Mouse (Mus musculus): Measurements from ENCODE around the gene Dgkg. TPM values are rescaled to one million over a fixed set of nuclear protein-coding genes. Genes with fewer than 3 reads are reported as not detected.

Gene Dgkg
- polyA plus RNA-seq, 1 experiment from 2014 or later: 0.47 TPM

DNA sequence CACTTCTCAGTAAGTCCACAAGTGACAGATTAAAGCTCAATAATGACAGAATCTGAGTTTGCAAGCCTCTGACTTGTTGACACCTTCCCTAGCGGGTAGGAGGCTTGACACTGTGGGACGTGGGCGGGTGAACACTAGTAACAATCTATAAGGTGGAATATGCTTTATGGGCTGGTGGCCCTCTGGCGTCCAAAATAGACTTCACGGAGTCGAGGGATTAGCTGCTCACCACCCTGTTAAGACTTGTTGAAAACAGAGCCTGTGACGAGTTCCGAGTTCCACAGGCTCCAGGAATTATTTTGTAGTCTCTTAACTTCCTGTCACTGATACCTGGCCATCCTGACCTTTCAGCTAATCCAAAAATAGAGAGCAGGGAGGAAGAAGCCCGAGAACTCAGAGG is 104.7 kb downstream of the Dgkg start:
- Histone ChIP-seq H3K4me1 (replicated peaks; ENCODE audit: control insufficient read depth, insufficient read depth, low read length) (no peaks in the 10 kb centered on the region), H3K4me3 (ENCODE audit: low read depth, low read length) (no peak overlapping the region), H3K27ac (ENCODE audit: low read depth, low read length) (no peak overlapping the region), H3K9me3 (ENCODE audit: control insufficient read depth, low read length) (no peaks in the 10 kb centered on the region), H3K9ac (ENCODE audit: low read length) (no peak overlapping the region), H3K36me3 (ENCODE audit: control insufficient read depth, insufficient read depth, low read length) (no peaks in the 10 kb centered on the region), H3K27me3 (ENCODE audit: control insufficient read depth, insufficient read depth, low read length) (peaks cover 6% of the 10 kb centered on the region; the same call in 1 of the 2 replicates), H3K4me2 (ENCODE audit: low read depth, low read length, severe bottlenecking) (no peak overlapping the region)
- no peak for DNase-seq (ENCODE audit: low spot score)
- no peak for ATAC-seq (replicated peaks; ENCODE audit: low FRiP score)
- WGBS: 71% methylated on average over 9 of the region's 9 CpGs

DNA sequence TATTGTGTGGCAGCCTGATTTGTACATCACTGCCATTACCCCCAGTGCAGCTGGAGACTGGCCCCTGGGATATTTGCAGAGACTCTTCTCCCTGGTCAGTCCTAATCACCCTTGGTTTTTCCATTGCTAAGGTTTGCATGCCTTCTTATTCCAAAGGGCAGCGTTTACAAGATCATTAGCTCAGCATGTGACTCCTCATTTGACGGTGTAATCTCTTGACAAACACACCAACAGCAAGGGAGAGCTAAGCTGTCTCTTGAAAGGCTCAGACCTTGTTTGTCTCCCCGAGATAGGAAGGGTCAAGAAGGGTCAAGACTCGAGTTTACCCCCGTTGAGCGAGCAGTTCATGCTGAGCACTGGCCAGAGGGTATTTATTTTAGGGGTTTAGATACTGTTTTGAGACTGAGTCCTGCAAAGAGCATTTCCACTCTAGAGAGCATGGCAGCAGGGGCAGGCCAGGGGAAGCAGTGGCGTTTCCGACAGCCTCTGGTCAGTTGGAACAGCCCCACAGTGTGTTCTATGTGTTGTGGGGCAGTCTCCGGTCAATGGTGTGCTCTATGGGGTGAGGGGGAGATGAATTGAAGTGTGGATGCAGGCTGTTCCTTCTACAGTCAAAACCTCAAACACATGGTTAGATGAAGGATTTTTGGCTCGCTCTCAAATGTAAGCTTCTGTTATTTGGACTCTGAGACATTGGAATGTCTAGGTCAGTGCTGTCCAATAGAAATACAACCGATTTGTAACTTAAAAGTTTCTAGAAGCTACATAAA is 105.6 kb downstream of the Dgkg start:
- H3K4me2 ChIP-seq (ENCODE audit: low read depth, low read length, severe bottlenecking): no peak overlapping the region
- no peaks in the 10 kb centered on the region for H3K9me3 ChIP-seq (ENCODE audit: control insufficient read depth, low read length)
- no peaks in the 10 kb centered on the region for H3K36me3 ChIP-seq (ENCODE audit: control insufficient read depth, insufficient read depth, low read length)
- H3K9ac ChIP-seq (ENCODE audit: low read length): no peak overlapping the region
- 19% methylated on average over 11 of the region's 11 CpGs for WGBS
- H3K4me3 ChIP-seq (ENCODE audit: low read depth, low read length): no peak overlapping the region
- no peaks in the 10 kb centered on the region for H3K4me1 ChIP-seq (replicated peaks; ENCODE audit: control insufficient read depth, insufficient read depth, low read length)
- ATAC-seq (replicated peaks; ENCODE audit: low FRiP score) (no peak), DNase-seq (ENCODE audit: low spot score) (no peak)
- no peak overlapping the region for H3K27ac ChIP-seq (ENCODE audit: low read depth, low read length)
- peaks cover 6% of the 10 kb centered on the region; the same call in 1 of the 2 replicates for H3K27me3 ChIP-seq (ENCODE audit: control insufficient read depth, insufficient read depth, low read length)

DNA sequence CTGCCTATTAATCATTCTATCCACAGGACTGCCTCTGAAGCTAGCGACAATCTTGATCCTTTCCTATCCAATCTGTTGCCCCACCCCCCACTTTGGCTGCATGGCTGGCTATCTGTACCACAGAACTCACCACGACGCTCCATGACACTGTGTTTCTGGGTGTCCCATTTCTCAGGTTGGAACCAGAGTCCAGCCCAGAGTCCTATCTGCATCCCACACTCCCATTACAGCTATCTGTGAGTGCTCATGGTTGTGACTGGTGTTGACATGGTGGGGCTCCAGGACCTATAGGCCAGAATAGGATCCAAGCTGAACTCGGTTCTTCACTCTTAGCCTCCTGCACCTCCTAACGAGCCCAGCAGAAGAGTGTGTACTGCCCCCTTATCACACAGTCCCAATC is 107.7 kb downstream of the Dgkg start:
- no peak for ATAC-seq (replicated peaks; ENCODE audit: low FRiP score)
- H3K4me2 ChIP-seq (ENCODE audit: low read depth, low read length, severe bottlenecking): no peak overlapping the region

DNA sequence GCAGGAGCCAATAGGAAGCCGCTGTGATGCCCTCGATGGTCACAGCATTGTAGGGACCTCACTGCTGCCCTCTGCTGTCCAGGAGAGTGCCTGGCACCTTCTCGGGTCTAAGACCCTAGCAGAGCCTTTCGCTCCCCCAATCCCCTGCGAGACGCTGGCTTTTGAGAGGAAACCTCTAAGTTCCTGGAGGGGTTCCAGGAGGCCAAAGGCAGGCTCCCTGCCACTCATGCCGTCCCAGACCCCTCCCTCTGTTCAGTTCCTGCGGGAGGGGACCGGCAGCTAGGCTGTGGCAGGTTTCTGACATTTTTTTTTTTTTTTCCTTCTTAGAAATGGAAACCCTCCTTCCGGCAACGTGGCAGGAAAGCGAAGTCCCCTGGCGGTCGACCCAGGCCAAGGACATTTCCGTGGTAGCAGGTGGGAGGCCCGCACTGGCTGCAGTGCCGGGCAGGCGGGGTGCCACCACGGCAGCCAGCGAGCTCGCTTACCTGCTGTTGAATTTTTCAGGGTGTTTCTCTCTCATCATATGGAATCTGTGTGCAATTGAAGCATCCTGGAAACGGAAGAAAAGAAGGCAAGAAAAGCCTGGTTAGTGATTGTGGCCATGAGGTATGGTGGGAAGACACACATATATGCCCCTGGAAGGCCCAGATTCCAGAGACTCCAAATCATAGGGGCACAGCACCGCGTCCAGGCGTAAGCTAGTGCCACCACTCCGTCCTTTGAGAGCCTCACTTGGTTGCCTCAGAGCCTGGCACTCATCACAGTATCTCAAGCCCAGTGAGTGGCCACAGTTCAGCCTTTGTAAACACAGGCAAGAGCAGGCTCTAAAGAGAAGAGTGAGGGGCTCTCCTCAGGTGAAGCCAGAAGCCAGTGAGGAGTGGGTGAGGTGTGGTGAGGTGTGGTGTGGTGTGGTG is 108.6 kb downstream of the Dgkg start:
- Histone ChIP-seq H3K27ac (ENCODE audit: low read depth, low read length) (no peak overlapping the region), H3K4me1 (replicated peaks; ENCODE audit: control insufficient read depth, insufficient read depth, low read length) (no peaks in the 10 kb centered on the region; the same call in 1 of the 2 replicates), H3K36me3 (ENCODE audit: control insufficient read depth, insufficient read depth, low read length) (no peaks in the 10 kb centered on the region), H3K9ac (ENCODE audit: low read length) (peak overlapping the region; percentile 40), H3K4me3 (ENCODE audit: low read depth, low read length) (peak overlapping the region; percentile 24), H3K27me3 (ENCODE audit: control insufficient read depth, insufficient read depth, low read length) (peaks cover 4% of the 10 kb centered on the region; the same call in 1 of the 2 replicates), H3K4me2 (ENCODE audit: low read depth, low read length, severe bottlenecking) (peak overlapping the region; percentile 54), H3K9me3 (ENCODE audit: control insufficient read depth, low read length) (no peaks in the 10 kb centered on the region)
- ATAC-seq (replicated peaks; ENCODE audit: low FRiP score): peak; percentile 87
- WGBS: 10% methylated on average over 26 of the region's 26 CpGs
- DNase-seq (ENCODE audit: low spot score): peak; percentile 93

More for the DNA sequence above, 107.7 kb downstream of the Dgkg start:
- Histone ChIP-seq H3K36me3 (ENCODE audit: control insufficient read depth, insufficient read depth, low read length) (no peaks in the 10 kb centered on the region), H3K9ac (ENCODE audit: low read length) (no peak overlapping the region), H3K27ac (ENCODE audit: low read depth, low read length) (no peak overlapping the region), H3K9me3 (ENCODE audit: control insufficient read depth, low read length) (no peaks in the 10 kb centered on the region), H3K4me1 (replicated peaks; ENCODE audit: control insufficient read depth, insufficient read depth, low read length) (no peaks in the 10 kb centered on the region; the same call in 1 of the 2 replicates), H3K4me3 (ENCODE audit: low read depth, low read length) (no peak overlapping the region), H3K27me3 (ENCODE audit: control insufficient read depth, insufficient read depth, low read length) (peaks cover 4% of the 10 kb centered on the region; the same call in 1 of the 2 replicates)
- 74% methylated on average over 5 of the region's 5 CpGs for WGBS
- no peak for DNase-seq (ENCODE audit: low spot score)

DNA sequence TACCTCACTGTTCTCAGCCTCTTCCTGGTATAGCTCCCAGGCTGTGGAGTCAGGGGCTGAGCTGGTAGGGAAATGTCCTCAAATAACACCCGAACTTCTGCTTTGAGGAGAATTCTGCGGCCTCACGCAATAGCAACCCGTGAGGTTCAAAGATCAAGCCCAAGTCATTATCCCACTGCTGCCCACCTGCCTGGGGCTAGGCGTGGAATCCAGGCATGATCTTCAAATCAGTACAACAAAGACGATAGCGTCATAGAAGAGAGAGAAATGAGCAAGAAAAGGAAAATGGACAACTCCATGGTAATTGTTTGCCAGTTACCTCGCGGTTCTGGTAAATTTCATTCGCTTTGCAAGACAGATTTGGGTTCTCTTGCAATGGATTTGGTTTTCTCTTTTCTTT is 109.3 kb downstream of the Dgkg start:
- Histone ChIP-seq H3K9me3 (ENCODE audit: control insufficient read depth, low read length) (no peaks in the 10 kb centered on the region), H3K4me3 (ENCODE audit: low read depth, low read length) (peak overlapping the region; percentile 24), H3K4me1 (replicated peaks; ENCODE audit: control insufficient read depth, insufficient read depth, low read length) (no peaks in the 10 kb centered on the region; the same call in 1 of the 2 replicates), H3K9ac (ENCODE audit: low read length) (no peak overlapping the region), H3K27ac (ENCODE audit: low read depth, low read length) (no peak overlapping the region), H3K4me2 (ENCODE audit: low read depth, low read length, severe bottlenecking) (peak overlapping the region; percentile 54), H3K27me3 (ENCODE audit: control insufficient read depth, insufficient read depth, low read length) (peaks cover 4% of the 10 kb centered on the region; the same call in 1 of the 2 replicates), H3K36me3 (ENCODE audit: control insufficient read depth, insufficient read depth, low read length) (no peaks in the 10 kb centered on the region)
- 61% methylated on average over 10 of the region's 10 CpGs for WGBS
- no peak for DNase-seq (ENCODE audit: low spot score)
- no peak for ATAC-seq (replicated peaks; ENCODE audit: low FRiP score)

DNA sequence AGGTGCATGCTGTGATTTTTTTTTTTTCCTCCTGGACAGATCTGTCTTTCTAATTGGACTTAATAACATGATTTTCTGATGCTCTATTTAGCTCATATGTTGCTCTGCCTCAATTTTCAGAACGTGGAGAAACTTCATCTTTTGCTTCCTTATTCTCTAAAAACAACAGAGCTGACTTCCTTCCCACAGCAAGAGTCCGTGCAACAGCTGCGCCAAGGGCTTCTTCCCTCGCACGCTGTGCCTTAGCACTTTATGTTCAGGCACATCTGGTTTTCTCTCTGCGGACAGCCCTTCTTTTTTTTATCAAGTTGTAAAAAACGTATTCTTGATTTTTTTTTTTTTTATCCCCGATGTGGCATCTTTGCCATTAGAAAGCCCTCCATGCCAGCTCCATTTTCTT is 111.2 kb downstream of the Dgkg start:
- WGBS: 80% methylated on average over 8 of the region's 8 CpGs
- Histone ChIP-seq H3K4me1 (replicated peaks; ENCODE audit: control insufficient read depth, insufficient read depth, low read length) (no peaks in the 10 kb centered on the region; the same call in 1 of the 2 replicates), H3K9me3 (ENCODE audit: control insufficient read depth, low read length) (no peaks in the 10 kb centered on the region), H3K27me3 (ENCODE audit: control insufficient read depth, insufficient read depth, low read length) (peaks cover 4% of the 10 kb centered on the region; the same call in 1 of the 2 replicates), H3K27ac (ENCODE audit: low read depth, low read length) (no peak overlapping the region), H3K9ac (ENCODE audit: low read length) (no peak overlapping the region), H3K36me3 (ENCODE audit: control insufficient read depth, insufficient read depth, low read length) (no peaks in the 10 kb centered on the region), H3K4me3 (ENCODE audit: low read depth, low read length) (no peak overlapping the region), H3K4me2 (ENCODE audit: low read depth, low read length, severe bottlenecking) (no peak overlapping the region)
- no peak for DNase-seq (ENCODE audit: low spot score)
- ATAC-seq (replicated peaks; ENCODE audit: low FRiP score): no peak

DNA sequence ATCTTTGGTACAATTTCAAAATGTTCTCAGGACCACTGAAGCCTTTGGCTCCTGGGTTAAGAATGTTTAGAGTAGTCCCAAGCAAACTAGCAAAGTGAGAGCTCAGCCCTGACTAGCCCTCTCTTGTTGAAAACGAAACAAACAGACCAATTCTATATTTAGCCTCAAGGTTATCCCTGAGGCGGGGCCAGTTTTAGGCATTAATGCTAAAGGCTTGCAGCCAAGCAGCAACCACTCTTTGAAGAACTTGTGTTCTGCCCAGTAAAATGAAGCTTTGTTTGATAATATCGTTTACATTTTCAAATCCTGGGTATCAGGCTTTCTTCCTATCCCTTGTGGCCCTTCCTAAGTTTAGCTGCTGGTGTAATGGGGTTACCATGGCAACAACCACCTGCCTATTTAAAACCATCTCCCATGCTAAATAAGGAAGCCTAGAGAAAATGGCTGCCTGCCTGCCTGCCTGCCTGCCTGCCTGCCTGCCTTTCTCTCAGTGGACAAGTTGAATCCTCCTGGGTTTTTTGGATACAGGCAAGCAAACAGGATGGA is 111.9 kb downstream of the Dgkg start:
- 45% methylated on average over 3 of the region's 3 CpGs for WGBS
- Histone ChIP-seq H3K9me3 (ENCODE audit: control insufficient read depth, low read length) (no peaks in the 10 kb centered on the region), H3K9ac (ENCODE audit: low read length) (no peak overlapping the region), H3K27ac (ENCODE audit: low read depth, low read length) (no peak overlapping the region), H3K4me3 (ENCODE audit: low read depth, low read length) (no peak overlapping the region), H3K27me3 (ENCODE audit: control insufficient read depth, insufficient read depth, low read length) (peaks cover 4% of the 10 kb centered on the region; the same call in 1 of the 2 replicates), H3K4me1 (replicated peaks; ENCODE audit: control insufficient read depth, insufficient read depth, low read length) (no peaks in the 10 kb centered on the region; the same call in 1 of the 2 replicates), H3K36me3 (ENCODE audit: control insufficient read depth, insufficient read depth, low read length) (no peaks in the 10 kb centered on the region), H3K4me2 (ENCODE audit: low read depth, low read length, severe bottlenecking) (no peak overlapping the region)
- ATAC-seq (replicated peaks; ENCODE audit: low FRiP score): no peak
- no peak for DNase-seq (ENCODE audit: low spot score)

DNA sequence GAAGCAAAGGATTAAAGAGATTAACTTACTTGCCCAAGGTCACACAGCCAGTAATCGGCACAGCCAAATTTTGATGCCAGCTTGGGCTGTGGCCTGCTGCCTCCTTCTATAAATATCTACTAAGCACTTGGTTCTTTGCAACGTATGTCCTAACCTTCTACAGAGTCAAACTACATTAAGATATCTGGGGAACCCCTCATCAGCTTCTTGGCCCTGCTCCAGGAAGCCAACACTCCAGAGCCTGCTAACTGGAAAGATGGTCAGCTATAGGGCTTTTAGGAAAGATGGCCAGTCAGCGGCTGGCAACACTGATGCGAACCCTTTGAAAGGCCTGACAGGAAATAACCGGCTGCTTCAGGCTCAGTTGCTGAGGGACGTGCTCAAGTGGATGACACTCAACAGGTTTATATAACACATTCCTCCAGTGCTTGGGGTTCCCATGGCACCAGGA is 114.3 kb downstream of the Dgkg start:
- DNase-seq (ENCODE audit: low spot score): no peak
- Histone ChIP-seq H3K9me3 (ENCODE audit: control insufficient read depth, low read length) (no peaks in the 10 kb centered on the region), H3K4me2 (ENCODE audit: low read depth, low read length, severe bottlenecking) (no peak overlapping the region), H3K4me1 (replicated peaks; ENCODE audit: control insufficient read depth, insufficient read depth, low read length) (no peaks in the 10 kb centered on the region; the same call in 1 of the 2 replicates), H3K9ac (ENCODE audit: low read length) (no peak overlapping the region), H3K4me3 (ENCODE audit: low read depth, low read length) (no peak overlapping the region), H3K27ac (ENCODE audit: low read depth, low read length) (no peak overlapping the region), H3K36me3 (ENCODE audit: control insufficient read depth, insufficient read depth, low read length) (no peaks in the 10 kb centered on the region), H3K27me3 (ENCODE audit: control insufficient read depth, insufficient read depth, low read length) (no peaks in the 10 kb centered on the region)
- no peak for ATAC-seq (replicated peaks; ENCODE audit: low FRiP score)
- WGBS: 90% methylated on average over 6 of the region's 6 CpGs
